Mouse (Mus musculus) left cerebral cortex, postnatal 4 days (tissue): Measurements from ENCODE around the gene Rsph6a. TPM values are rescaled to one million over a fixed set of nuclear protein-coding genes. Genes with fewer than 3 reads are reported as not detected.
"Not testable (repeated sequence)": the region's sequence is repeated elsewhere in the genome, so short reads cannot be mapped to it uniquely, and the experiment has no call there.

ENCODE experiments used
- DNase-seq: peaks from one replicate; pipeline ENCODE4 v3.0.0-alpha.2; 2022
- intact Hi-C: fragments of 180-260 bp; cut with DNase I; formaldehyde crosslinking; loops from one replicate; pipeline ENCODE4 v1.15.1; 2025
- total RNA-seq, 2 experiments: library from RNA; stranded (reverse); gene quantifications; 2 replicates each; pipeline ENCODE4 v1.2.3; 2021

The Rsph6a gene
- total RNA-seq, 2 experiments from 2014 or later = 0.30 to 0.46 TPM

DNA sequence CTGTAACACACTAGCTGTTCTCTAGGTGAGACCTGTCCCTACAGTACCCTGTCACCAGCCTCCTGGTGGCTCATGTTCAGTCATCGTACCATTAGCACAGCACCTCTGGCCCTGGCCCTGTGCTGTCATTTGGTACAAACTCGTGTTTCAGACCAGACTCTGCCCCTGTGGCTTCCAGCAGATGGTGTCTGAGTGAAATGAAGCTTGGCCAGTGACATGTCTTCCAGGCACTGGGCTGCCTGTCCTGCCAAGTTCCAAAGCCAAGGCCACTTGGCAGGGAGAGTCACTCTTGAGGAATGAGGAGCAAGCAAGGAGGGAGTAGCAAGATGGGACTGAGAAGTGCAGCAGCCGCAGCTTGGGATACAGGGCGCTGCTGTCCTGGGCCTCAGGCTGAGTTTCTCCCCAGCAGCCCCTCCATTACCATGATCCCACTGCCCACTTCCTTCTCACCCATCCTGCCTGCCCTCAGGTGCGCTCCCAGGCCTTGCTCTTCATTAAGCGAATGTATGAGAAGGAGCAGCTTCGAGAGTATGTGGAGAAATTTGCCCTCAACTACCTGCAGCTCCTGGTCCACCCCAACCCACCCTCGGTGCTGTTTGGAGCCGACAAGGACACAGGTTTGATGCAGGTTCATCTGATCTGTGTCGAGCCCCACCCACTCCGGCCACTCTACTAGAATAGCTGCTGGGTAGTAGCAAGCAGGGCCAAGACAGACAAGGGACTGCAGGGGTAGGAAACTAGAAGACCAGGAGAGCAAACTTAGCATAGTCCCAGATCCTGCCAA lies 8.0 kb upstream of the Rsph6a start:
- DNase-seq = peak; percentile 75
- intact Hi-C loops = no loop called here

DNA sequence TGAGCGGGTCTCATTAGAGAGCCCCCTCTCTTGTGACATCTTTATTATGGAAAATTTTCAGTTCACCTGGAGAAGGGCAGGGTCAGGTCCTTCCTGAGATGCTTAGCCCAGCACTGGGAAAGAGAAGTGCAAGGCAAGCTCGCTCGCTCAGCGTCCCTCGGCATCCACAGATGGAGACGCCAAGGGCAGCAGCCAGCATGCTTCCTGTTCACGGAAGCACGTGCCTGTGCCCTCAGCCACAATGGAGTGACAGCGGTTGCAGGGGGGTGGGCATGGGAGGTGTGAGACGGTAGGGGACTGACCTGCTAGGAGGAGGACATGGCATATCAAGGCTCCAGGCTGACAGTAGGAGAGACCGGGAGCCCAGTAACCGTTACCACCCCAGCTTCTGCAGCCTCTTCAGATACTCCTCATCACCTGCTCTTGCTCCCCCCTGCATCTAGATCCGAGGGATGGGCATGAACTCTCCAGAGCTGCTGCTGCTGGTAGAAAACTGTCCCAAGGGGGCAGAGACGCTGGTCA lies 6.4 kb upstream of the Rsph6a start:
- intact Hi-C loops = no loop called here
- DNase-seq = no peak

DNA sequence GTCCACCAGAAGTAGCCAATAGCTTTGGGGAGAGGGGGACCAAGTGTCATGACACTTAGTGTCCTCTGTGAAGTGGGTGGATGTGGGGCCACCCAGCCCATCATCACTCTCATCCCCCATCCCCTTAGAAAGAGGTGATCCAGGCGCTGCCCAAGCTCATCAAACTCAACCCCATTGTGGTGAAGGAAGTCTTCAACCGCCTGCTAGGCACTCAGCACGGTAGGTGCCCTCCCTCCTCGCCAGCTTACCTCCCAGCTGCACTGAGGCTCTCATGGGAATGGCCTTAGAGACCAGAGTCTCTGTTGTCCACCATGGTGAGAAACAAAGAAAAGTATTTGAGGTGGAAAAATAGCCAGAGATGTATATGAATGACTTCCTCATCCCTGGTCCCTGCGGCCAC lies 5.2 kb upstream of the Rsph6a start:
- intact Hi-C loops = no loop called here
- no peak for DNase-seq

DNA sequence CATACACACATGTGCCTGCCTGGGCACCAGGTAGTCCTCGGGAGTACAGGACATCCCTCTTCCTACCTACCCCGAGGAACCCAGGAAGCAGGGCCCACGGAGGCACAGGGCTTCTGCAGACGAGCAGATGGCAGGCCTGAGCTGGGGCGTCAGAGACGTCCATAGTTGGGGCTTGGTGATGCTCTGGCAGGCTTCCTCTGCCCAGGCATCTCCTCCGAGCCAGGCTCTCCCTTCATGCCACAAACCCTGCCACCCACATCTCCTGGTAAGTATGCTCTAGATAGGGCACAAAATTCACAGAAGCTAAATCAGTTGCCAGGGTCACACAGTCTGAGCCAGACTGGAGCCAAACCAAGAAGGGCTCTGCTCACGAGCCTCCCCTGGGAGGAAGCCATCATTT lies 4.3 kb upstream of the Rsph6a start:
- intact Hi-C loops = no loop called here
- DNase-seq = peak; percentile 32

DNA sequence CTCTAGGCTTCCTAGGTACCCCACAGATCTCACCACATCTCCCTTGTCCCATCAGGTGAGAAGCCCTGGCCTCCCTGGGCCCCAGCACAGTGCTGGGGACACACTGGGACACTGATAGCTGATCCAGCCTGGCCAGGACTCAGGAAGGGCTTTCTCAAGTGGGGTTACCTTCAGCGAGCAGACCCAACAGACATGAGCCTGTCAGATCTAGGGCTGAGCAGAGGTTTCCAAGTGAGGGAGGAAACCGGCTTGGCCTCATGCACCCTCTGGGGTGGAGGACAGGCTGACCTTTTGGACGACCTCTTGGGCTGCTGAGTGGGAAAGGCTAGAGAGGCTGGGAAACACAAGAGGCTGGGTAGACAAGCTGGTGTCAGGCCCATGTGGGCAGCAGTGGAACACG lies 3.3 kb upstream of the Rsph6a start:
- intact Hi-C loops = no loop called here
- DNase-seq = no peak

GRCm38 (mm10) chr7:19052345-19053135 lies 1.9 kb upstream of the Rsph6a start:
- DNase-seq = no peak
- intact Hi-C loops = no loop called here

DNA sequence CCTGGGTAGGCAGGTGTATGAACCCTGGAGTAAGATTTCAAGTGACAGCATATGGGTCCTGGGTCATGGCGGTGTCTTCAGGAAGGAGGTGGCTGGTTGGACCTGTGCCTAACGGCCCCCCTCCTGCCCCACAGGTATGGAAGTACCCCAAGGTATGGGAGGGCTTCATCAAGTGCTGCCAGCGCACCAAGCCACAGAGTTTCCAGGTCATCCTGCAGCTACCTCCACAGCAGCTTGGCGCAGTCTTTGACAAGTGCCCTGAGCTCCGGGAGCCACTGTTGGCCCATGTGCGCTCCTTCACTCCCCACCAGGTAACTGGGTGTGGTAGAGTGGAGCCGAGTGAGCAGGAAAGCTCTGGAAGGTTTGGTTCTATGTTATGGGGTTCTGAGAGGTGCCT lies 1.4 kb upstream of the Rsph6a start:
- intact Hi-C loops = no loop called here
- DNase-seq = no peak

GRCm38 (mm10) chr7:19054777-19055076 lies 237 bp downstream of the Rsph6a start:
- intact Hi-C loops = no loop called here
- DNase-seq = no peak

DNA sequence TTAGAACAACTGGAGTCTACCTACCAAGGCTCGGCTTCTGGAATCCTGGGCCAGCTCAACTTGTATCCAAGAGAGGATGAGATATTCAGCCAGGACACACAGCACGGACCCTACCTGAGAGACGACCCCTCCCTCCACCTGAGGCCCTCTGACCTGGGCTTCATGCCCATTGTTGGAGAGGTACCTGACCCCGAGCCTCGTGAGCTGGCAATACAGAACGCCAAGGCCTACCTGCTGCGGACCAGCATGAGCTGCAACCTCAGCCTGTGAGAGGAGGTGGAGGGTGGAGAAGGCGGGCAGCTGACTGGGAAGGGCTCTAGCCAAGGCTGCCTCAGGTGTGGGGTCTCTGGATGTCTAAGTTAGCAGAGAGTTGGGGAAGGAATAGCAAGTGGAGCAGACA lies 618 bp downstream of the Rsph6a start:
- DNase-seq = no peak
- intact Hi-C loops = no loop called here

DNA sequence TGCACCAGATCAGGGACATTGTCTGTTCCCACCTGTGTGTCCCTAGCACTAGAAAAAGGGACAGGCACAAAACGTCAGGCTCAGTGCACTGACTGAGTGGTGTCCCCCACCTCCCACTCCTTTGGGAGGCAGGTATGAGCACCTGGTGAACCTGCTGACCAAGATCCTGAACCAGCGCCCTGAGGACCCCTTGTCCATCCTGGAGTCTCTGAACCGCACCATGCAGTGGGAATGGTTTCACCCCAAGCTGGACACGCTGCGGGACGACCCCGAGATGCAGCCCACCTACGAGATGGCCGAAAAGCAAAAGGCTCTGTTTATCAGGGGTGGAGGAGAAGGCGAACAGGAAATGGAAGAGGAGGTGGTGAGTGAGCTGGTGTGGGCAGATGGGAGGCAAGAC lies 2.9 kb downstream of the Rsph6a start:
- intact Hi-C loops = no loop called here
- DNase-seq = no peak

DNA sequence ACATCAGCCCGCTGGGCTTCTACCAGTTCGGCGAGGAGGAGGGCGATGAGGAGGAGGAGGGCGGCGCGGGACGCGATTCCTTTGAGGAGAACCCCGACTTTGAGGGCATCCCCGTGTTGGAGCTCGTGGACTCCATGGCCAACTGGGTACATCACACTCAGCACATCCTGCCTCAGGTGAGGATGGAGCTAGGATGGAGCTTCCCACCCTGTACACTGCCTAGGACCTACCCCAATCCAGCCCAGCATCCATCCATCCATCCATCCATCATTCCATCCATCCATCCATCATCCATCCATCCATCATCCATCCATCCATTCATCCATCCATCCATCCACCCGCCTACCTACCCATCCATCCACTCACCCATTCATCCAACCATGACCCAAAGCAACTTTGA lies 11.4 kb downstream of the Rsph6a start:
- intact Hi-C loops = no loop called here

DNA sequence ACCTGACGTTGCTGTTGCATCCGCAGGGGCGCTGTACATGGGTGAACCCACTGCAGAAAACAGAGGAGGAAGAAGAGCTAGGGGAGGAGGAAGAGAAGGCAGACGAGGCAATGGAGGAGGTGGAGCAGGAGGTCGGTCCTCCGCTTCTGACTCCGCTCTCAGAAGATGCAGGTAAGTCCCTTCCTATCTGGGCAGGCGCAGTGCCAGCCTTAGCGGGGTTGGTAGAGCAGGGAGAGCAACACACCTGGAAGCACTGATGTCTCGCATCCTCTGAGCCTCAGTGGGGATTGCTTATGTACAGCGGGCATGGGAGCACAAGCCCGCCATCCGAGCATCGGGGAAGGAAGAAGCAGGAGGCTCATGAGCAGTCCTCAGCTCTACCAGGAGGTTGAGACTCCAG lies 12.6 kb downstream of the Rsph6a start:
- intact Hi-C loops = no loop called here
- DNase-seq = no peak

More for the DNA sequence above, 11.4 kb downstream of the Rsph6a start:
- DNase-seq = no peak

DNA sequence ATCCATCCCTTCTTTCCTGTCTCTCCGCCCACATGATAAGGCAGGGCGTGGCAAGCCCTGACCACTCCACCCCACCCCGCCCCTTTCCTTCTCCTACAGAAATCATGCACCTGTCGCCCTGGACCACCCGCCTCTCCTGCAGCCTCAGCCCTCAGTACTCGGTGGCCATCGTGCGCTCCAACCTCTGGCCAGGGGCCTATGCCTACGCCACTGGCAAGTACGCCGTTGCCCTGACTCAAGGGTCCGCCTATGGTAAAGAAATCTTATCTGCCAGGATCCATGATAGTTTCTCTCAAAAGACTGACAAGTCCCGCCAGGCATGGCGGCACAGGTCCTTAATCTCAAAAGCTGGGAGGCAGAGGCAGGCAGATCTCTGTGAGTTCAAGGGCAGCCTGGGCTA lies 13.4 kb downstream of the Rsph6a start:
- no peak for DNase-seq
- intact Hi-C loops = no loop called here

- DNase-seq = peak; percentile 68
- intact Hi-C loops = no loop called here
These were observed 14.2 kb downstream of the Rsph6a start for GRCm38 (mm10) chr7:19068707-19069106.

DNA sequence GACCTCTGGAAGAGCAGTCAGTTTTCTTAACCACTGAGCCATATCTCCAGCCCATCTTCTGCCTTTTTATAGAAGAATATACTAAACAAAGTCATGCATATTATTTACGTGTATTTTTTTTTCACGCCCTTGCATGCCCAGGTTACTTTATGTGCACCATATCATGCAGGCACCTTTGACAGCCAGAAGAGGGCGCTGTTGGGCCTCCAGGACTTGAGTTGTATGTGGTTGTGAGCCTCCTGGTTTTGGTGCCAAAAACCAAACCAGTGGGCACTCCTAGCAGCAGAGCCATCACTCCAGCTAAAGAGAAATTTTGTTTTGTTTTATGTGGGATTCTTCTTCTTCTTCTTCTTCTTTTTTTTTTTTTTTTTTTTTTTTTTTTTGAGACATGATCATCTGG lies 15.0 kb downstream of the Rsph6a start:
- no peak for DNase-seq
- intact Hi-C loops = no loop called here

GRCm38 (mm10) chr7:19071024-19071423 lies 16.5 kb downstream of the Rsph6a start:
- DNase-seq, intact Hi-C loops: not testable (repeated sequence)

DNA sequence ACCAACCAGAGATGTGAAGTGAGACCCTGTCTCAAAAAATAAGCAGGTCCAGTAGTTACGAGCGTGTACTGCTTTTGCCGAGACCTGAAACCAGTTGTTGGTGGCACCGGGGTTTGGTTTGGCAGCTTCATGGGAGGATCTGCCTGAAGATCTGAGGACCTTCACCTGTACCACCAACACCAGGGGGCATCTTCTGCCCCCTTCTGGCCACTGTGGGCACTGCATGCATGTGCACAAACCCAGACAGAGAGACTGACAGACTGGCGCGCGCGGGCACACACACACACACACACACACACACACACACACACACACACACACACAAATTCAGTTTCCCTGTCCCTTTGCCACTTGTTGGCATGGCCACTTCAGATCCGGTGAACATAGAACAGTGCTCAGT lies 19.0 kb downstream of the Rsph6a start:
- intact Hi-C loops = no loop called here
- DNase-seq = peak; percentile 47

GRCm38 (mm10) chr7:19074494-19074893 lies 20.0 kb downstream of the Rsph6a start:
- intact Hi-C loops = no loop called here
- DNase-seq = no peak

DNA sequence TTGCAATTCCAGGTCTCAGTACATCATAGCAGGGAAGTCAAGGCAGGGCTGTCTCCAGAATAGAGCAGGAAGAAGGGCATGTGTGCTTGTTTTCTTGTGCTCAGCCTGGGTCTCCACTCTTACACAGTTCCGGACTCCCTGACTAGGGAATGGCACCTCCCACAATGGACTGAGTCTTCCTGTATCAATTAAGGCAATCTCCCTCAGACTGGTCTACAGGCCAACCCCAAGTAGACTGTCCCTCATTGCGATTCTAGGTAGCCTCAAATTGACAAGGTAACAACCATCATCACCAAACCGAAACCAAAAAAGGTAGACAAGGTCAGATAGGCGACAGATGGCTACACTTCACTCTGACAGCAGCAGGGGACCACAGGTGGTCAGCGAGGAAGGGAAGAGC lies 20.7 kb downstream of the Rsph6a start:
- DNase-seq = no peak
- intact Hi-C loops = no loop called here

- intact Hi-C loops = no loop called here
- peak; percentile 98 for DNase-seq
These were observed 21.5 kb downstream of the Rsph6a start, which contains the start of gene Dmwd for GRCm38 (mm10) chr7:19075723-19076585. Gene Dmwd (plus strand): TSS chr7:19076227.

- intact Hi-C loops = no loop called here
These were observed 22.1 kb downstream of the Rsph6a start for GRCm38 (mm10) chr7:19076586-19076991.

More at GRCm38 (mm10) chr7:19076586-19076991, 22.1 kb downstream of the Rsph6a start:
- DNase-seq = peak; percentile 43
